Mouse (Mus musculus): ENCODE results near the gene Ednrb. TPM values are rescaled to one million over a fixed set of nuclear protein-coding genes. Genes with fewer than 3 reads are reported as not detected.
"Not testable (repeated sequence)": the region's sequence is repeated elsewhere in the genome, so short reads cannot be mapped to it uniquely, and the experiment has no call there.

Ednrb gene
- total RNA-seq, 2 experiments from 2014 or later = 21.5 to 27.8 TPM

DNA sequence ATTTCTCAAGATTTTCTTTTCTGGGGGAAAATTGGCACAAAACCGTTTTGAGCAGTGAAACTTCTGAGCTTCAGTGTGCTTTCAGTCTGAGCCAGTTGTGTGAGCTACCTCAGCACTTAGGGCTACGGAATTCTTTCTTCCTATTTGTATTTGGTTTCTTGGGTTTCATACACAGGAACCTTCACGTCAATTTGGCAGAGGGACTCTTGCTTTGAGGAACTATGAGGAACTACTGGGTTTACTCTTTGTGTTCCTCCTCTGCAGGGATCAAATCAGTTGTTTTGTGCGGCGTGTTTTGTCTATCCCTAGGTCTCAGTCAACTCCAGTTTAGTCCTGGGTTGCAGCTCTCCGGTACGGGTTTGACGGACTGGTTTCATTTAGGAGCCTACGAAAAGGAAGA lies 17.9 kb downstream of the Ednrb start:
- no peak for DNase-seq
- intact Hi-C loops (cut with DNase I) = no loop called here

DNA sequence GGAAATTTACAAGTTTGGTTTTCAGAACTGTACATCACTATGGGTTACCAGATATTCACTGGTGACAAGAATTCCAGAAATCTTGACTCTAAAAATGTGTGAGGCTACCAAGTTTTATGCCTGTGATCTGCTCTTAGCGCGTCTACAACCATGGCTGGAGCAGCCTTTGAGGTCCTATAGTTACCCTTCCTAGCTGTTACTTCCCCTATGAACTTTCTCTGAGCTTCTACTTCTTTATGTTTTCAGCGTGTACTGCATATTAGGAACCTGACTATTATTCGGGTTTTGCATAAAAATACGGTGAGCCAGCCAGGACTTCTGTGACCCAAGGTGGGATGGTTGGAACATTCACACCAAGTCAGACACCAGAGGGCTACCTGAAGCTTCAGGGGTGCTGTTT lies 18.3 kb downstream of the Ednrb start:
- intact Hi-C loops (cut with DNase I) = no loop called here
- DNase-seq = no peak

DNA sequence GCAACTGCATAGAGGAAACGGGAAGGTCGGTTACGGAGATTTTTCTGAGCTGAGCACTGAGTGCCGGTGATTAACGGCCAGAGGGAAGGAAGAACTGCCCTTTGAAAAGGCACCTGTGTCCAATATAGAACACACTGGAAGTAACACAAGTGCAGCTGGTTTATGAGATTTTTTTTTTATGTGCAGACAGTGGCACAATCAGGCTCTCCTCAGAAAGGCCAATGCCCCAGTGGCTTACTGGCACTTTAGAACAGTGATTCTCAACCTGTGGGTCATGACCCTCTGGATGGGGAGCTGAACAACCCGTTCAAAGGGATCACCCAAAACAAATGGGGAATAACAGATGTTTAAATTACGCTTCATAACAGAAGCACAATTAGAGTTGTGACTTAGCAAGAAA lies 20.7 kb downstream of the Ednrb start:
- no peak for DNase-seq
- intact Hi-C loops (cut with DNase I) = no loop called here

DNA sequence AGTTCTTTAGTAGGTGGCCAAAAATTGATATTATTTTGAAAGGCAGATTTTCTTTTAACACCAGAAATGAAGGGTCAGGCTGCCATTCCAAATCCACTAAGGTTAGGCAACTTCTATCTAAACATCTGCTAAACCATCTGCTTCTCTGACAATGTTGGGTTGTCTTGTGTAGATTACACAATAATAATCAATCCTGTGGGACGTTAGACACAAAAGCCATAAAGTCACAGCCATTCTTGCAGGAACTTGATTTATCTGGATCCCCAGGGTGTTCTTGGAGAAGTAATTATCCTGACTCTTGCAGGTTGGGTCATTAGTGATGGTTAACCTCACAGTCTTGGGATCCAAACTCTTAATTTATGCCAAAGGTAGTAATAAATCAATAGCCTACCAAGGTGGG lies 21.6 kb downstream of the Ednrb start:
- no peak for DNase-seq
- intact Hi-C loops (cut with DNase I) = no loop called here

DNA sequence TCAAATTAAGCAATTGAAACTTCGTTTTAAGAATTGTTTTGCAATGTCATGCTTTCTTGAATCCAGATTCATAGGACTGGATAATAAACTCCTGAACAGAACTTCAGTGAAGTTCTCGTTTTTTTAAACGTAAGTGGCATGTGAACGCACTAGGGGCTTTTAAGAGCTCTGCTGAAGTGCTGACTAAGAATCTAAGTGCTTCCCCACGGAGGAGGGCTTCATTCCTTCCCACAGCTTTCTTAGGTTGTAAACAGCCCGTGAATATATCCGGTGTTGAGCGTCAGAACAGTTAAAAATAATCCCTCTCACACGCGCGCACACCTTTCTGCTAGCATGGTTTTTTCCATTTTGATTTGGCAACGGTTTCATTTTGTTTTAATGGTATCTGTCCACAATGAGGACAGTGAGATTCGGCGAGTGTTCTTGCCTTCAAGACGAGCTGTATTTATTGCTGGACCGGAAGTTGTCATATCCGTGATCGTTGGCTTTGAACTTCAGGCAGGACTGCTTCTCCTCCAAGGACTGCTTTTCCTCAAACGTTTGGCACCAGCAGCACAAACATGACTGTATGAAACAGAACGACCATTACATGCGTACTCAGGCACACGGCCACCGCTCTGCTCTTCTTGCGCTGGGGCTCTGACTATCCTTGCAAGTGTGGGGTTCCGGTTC lies 27.4 kb downstream of the Ednrb start:
- intact Hi-C loops (cut with DNase I) = loop anchor here (10.0 kb wide), 1 partner anchor 92 kb away; no protein-coding TSS in a partner anchor
- DNase-seq = peak; percentile 22 to 26

- intact Hi-C loops (cut with DNase I) = loop anchor here (10.0 kb wide), 1 partner anchor 91 kb away; no protein-coding TSS in a partner anchor
- DNase-seq = peak; percentile 62 to 72
Measured at GRCm38 (mm10) chr14:103815542-103815941, 28.7 kb downstream of the Ednrb start.

DNA sequence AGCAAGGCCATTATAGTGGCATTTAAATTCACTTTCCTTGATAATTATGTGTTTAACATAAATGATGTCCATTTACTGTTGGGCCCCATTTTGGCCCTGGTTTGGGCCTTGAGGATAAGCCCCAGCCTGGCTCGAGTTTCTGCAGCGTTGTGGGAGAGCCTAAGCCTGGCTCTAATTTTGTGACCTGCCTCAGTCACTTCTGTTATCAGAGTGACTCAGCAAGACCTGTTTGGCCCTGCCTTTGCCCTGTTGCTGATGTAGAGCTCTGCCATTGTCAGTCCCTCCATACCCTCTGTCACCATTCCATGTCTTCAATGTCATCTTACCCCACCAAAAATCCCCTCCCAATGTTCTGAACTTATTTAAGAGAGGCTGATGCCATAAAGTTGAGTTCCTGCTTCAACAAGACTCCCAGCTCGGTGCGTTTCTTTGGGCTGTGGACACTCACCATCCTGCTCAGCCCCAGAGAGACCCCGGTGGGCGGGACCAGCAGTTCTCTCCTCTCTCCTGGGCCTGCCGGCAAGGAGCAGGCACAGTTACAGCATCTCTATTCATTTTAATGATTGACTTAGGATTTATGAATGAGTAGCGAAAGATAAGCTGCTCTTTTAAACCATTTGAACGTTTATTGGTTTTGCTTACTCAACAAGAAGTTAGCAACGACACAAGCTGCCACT lies 30.0 kb downstream of the Ednrb start:
- DNase-seq = no peak
- intact Hi-C loops (cut with DNase I) = loop anchor here (10.0 kb wide), 1 partner anchor 89 kb away; no protein-coding TSS in a partner anchor

GRCm38 (mm10) chr14:103813246-103813645 lies 31.0 kb downstream of the Ednrb start:
- DNase-seq = no peak
- intact Hi-C loops (cut with DNase I) = loop anchor here (10.0 kb wide), 1 partner anchor 88 kb away; no protein-coding TSS in a partner anchor

- intact Hi-C loops (cut with DNase I) = loop anchor here (10.0 kb wide), 1 partner anchor 86 kb away; no protein-coding TSS in a partner anchor
Measured at GRCm38 (mm10) chr14:103811291-103811690, 32.9 kb downstream of the Ednrb start.

DNA sequence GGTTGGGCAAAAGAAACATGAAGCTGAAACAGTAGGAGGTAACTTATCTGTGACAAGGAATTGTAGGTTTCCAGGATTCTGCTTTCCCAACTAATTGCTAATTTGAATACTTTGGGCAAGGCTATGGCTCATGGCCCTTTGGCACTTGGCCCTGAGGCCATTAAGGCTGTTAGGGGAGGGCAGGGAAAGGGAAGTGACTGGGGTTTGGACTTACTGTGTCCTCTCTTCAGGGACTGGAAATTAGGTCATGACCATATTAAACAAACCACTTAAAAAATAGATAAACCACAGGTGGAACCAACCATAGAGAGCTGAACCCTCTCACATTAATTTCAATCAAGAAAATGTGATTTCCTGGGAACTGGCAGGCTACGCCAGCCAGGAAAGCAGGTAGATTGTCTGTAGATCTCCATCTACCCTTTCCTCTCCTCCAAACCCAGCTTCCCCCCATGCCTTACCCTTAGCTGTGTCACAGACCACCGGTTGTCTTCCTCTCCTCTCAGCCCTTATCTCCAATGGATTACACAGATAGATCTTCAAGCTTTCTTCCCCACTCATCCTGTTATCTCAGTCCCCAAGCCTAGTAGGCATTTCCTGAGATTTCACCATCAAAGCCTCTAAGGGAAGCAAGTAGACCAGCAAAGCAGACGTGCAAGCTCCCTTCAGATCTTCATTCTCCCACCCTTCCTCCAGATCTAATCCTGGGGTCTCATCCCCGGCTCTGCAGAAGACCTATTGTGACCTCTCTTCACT lies 40.1 kb downstream of the Ednrb start:
- intact Hi-C loops (cut with DNase I) = no loop called here
- DNase-seq = no peak

More at GRCm38 (mm10) chr14:103811291-103811690, 32.9 kb downstream of the Ednrb start:
- DNase-seq = no peak

- intact Hi-C loops (cut with DNase I) = no loop called here
- no peak for DNase-seq
Measured at GRCm38 (mm10) chr14:103797123-103797522, 47.1 kb downstream of the Ednrb start.

GRCm38 (mm10) chr14:103795591-103795990 lies 48.6 kb downstream of the Ednrb start:
- intact Hi-C loops (cut with DNase I) = no loop called here

GRCm38 (mm10) chr14:103793409-103793808 lies 50.8 kb downstream of the Ednrb start:
- intact Hi-C loops (cut with DNase I) = no loop called here
- no peak for DNase-seq

More at GRCm38 (mm10) chr14:103795591-103795990, 48.6 kb downstream of the Ednrb start:
- DNase-seq = no peak

- intact Hi-C loops (cut with DNase I) = no loop called here
- DNase-seq = no peak
Measured at GRCm38 (mm10) chr14:103792726-103793125, 51.5 kb downstream of the Ednrb start.

DNA sequence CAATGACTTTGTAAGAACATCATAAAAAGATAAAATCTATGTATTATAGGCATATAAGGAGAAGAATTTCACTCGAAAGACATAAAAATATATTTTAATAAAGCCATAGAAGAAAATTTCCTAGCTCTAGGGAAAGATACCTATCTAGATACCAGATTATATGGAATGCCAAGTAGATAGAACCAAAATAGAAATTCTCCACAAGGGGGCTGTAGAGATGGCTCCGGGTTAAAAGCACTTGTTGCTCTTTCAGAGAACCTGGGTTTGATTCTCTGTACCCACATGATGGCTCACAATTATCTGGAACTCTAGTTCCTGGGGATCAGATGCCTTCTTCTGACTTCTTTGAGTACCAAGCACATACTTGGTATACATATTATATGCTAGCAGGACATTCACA lies 56.7 kb downstream of the Ednrb start:
- intact Hi-C loops (cut with DNase I) = no loop called here
- no peak for DNase-seq

- DNase-seq = peak in 1 of 2 experiments; percentile 18
- intact Hi-C loops (cut with DNase I) = no loop called here
Measured at GRCm38 (mm10) chr14:103785096-103785965, 58.9 kb downstream of the Ednrb start.

DNA sequence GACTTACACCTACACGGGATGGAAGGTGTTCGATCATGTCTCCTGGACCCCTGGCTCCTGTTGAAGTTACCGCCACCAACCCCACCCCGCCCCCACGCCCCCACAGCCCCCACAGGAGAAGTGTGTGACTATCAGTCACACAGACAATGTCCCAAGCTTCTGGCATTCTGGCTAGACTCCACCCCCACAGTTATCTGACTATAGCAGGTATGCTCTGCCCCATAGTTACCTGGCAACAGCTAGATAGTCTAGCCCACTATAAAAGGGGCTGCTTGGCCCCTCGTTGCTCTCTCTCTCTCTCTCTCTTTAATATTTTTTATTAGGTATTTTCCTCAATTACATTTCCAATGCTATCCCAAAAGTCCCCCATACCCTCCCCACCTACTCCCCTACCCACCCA lies 63.9 kb downstream of the Ednrb start:
- intact Hi-C loops (cut with DNase I); DNase-seq: not testable (repeated sequence)

DNA sequence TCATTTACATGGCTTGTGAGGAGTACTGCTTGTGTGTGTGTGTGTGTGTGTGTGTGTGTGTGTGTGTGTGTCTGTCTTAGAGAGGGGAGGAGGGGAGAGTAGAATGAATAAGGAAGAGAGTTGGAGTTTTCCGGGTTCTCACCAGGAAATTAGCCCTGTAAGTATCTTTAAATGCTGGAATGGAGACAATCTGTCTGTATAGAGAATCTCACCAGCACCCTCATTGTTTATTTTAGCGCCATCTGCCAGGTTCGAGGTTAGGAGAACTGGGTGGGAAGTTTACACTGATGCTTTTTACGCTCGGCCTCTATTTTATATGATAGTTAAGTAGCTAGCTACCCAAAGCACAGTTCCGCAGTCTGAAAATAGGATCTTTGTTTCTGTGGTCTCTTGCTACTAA lies 64.9 kb downstream of the Ednrb start:
- no peak for DNase-seq
- intact Hi-C loops (cut with DNase I) = no loop called here

DNA sequence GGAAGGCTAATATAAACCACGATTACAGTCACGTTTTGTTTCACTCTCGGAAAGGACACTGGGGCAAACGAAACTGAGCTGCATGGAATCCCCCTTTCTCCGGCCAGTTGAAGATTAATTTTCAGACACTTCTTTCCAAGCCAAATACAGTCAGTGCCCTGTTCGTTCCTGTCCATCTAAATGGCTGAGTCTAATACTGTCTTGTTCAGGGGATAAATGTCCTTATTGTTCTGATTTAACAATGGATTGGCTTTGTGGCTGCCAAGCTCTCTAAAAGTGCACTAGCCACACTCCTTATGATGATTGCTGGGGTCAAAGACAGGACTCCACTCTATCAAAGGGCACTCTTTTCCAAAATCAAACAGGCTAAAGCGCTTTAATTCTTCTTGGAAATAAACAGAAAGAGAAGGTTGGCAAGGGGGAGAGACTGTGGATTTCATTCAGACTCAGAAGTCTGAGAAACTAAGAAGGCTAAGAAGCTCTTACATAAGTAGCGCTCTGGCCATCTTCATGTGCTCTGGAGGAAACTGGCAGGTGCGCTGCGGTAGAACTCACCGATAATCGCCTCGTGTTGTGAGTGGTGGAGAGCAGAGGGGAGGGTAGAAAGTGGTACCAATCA lies 65.6 kb downstream of the Ednrb start:
- intact Hi-C loops (cut with DNase I) = no loop called here
- DNase-seq = no peak

GRCm38 (mm10) chr14:103778009-103778431 lies 66.2 kb downstream of the Ednrb start:
- intact Hi-C loops (cut with DNase I) = no loop called here

More at GRCm38 (mm10) chr14:103778009-103778431, 66.2 kb downstream of the Ednrb start:
- peak in 1 of 2 experiments; percentile 12 for DNase-seq
